Mouse (Mus musculus) limb, embryonic 12.5 days (tissue): ENCODE measurements at regions not wholly inside any gene's neighbourhood (a gene's known extent, or its start where the extent isn't known, plus 50 kb on each side); places are given as distances from the start of the nearest gene placed in this dataset.
A peak's percentile ranks its signal among the peaks of the same experiment; 100 is the strongest.

Source experiments
- ATAC-seq: fragments of 200-750 bp; cut with Nextera tagmentation; 2 replicates; pipeline ENCODE4 v1.8.0; 2017; ENCODE audit warnings: low read depth, moderate TSS enrichment; ENCODE audit not compliant: insufficient number of reproducible peaks, insufficient read depth, low FRiP score, low TSS enrichment
- H3K27ac ChIP-seq: fragments of 300-500 bp; sonication (generic); 2 replicates; pipeline ENCODE4 v1.5.1; 2016; ENCODE audit warnings: mild to moderate bottlenecking, moderate library complexity
- H3K27me3 ChIP-seq: fragments of 300-500 bp; sonication (generic); 2 replicates; pipeline ENCODE4 v1.6.1; 2016; ENCODE audit warnings: mild to moderate bottlenecking, moderate library complexity
- H3K36me3 ChIP-seq: fragments of 300-500 bp; sonication (generic); 2 replicates; pipeline ENCODE4 v1.6.1; 2016; ENCODE audit warnings: mild to moderate bottlenecking, moderate library complexity
- H3K4me1 ChIP-seq: fragments of 300-500 bp; sonication (generic); replicated peaks from 2 replicates; pipeline ENCODE4 v1.6.1; 2016
- H3K4me2 ChIP-seq: fragments of 300-500 bp; sonication (generic); 2 replicates; pipeline ENCODE4 v1.6.1; 2016; ENCODE audit warnings: mild to moderate bottlenecking, moderate library complexity
- H3K4me3 ChIP-seq: fragments of 300-500 bp; sonication (generic); replicated peaks from 2 replicates; pipeline ENCODE4 v1.5.1; 2016; ENCODE audit warnings: mild to moderate bottlenecking
- H3K9ac ChIP-seq: fragments of 300-500 bp; sonication (generic); replicated peaks from 2 replicates; pipeline ENCODE4 v1.6.1; 2016; ENCODE audit warnings: mild to moderate bottlenecking, moderate library complexity
- H3K9me3 ChIP-seq: fragments of 300-500 bp; sonication (generic); 2 replicates; pipeline ENCODE4 v1.6.1; 2016; ENCODE audit warnings: mild to moderate bottlenecking, moderate library complexity
- WGBS: fragments of 180-500 bp; shearing (Covaris S2); methylation state at CpG from one replicate; pipeline ENCODE4 v1.1.7; 2016; 5-methylcytosine and 5-hydroxymethylcytosine counted together

- H3K27ac ChIP-seq = no peak overlapping the region
- H3K9me3 ChIP-seq = no peaks in the 10 kb centered on the region
- 93% methylated on average over 3 of the region's 3 CpGs for WGBS
- no peak for ATAC-seq
- H3K4me3 ChIP-seq = no peak overlapping the region
- no peaks in the 10 kb centered on the region for H3K36me3 ChIP-seq
- peaks cover 24% of the 10 kb centered on the region for H3K4me1 ChIP-seq
- H3K27me3 ChIP-seq = peaks cover 12% of the 10 kb centered on the region; the same call in 1 of the 2 replicates
- H3K9ac ChIP-seq = no peak overlapping the region
- H3K4me2 ChIP-seq = no peak overlapping the region
Measured at GRCm38 (mm10) chr9:61632602-61633001, 260.4 kb downstream of the Tle3 start.

DNA sequence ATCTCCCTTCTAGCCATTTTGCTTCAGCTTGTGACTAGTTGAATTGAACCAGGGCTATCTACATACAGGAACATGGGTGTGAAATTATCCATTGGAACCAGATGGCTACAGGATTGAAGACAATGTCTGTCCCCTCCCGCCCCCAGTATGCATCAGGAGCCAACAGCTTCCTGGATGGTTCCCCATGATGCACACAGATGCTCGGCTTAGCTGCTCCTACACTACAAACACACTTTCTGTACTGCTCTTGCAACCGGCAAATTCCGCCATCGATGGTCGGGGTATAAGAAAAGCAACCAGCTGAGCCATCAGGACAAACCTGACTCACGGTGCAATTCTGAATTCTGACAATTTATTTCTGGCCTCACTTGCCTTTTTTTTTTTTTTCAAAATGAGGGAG lies 258.9 kb downstream of the Tle3 start:
- H3K4me2 ChIP-seq = no peak overlapping the region
- WGBS = 89% methylated on average over 7 of the region's 7 CpGs
- no peak for ATAC-seq
- no peak overlapping the region for H3K4me3 ChIP-seq
- peaks cover 30% of the 10 kb centered on the region for H3K4me1 ChIP-seq
- no peaks in the 10 kb centered on the region for H3K36me3 ChIP-seq
- H3K27me3 ChIP-seq = peaks cover 12% of the 10 kb centered on the region; the same call in 1 of the 2 replicates
- no peaks in the 10 kb centered on the region for H3K9me3 ChIP-seq
- H3K9ac ChIP-seq = no peak overlapping the region
- no peak overlapping the region for H3K27ac ChIP-seq

DNA sequence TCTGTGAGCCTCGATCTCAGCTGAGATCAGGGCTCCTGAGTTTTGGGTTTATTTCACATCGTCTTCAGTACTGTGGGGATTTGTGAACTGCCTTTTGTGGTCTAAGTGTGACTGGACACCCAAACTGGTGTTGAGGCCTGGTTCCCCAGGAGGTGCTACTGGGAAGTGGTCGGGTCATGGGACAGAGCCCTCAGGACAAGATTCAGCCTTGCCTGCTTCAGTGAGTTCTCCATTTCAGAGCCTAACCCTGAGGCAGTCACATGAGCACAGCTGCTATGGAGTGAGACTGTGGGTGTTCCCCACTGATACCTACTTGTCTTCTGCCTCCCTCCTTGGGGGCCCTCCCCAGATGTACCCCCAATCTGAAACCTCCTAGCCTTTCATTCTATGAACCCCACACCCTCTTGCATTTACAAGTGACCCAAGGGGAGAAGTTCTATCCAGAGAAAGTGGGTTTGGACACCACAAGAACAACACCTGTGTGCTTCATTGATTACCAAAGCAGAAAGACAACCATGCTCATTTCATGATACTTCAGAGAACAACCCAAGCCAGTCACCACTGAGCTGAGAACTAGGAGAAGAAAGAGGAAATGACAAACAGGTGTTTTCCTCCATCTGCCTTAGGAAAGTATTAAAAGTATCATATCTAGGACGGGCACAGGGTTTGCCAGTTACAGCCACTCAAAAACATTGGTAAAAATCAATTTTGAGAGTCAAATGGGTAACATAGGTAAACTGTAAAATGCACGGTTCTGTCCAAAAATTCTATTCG lies 255.8 kb downstream of the Tle3 start:
- Histone ChIP-seq H3K4me2 (no peak overlapping the region), H3K27ac (no peak overlapping the region), H3K9me3 (no peaks in the 10 kb centered on the region), H3K36me3 (no peaks in the 10 kb centered on the region), H3K9ac (no peak overlapping the region), H3K27me3 (peaks cover 9% of the 10 kb centered on the region; the same call in 1 of the 2 replicates), H3K4me1 (peaks cover 35% of the 10 kb centered on the region), H3K4me3 (no peak overlapping the region)
- ATAC-seq = no peak
- WGBS = 76% methylated on average over 6 of the region's 6 CpGs

DNA sequence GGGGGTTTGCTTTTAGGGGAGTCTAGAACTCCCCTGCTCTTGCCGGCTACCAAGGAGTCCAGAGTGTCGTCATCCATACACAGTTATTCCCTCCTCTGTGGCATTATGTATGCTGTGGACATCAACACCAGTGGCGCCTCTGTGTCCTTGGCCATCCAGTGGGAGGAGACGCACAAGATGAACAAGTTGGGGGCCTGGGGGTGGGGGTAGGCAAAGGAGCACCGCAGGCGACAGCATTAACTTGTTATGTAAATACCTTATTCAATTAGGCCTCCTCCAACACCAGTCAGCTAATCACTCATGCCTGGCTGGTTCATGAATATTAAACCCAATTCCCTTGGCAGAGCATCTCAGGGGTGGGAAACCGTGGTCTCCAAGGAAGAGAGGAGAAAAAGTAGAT lies 250.8 kb downstream of the Tle3 start:
- H3K9me3 ChIP-seq = no peaks in the 10 kb centered on the region
- no peak for ATAC-seq
- no peak overlapping the region for H3K4me2 ChIP-seq
- peaks cover 68% of the 10 kb centered on the region for H3K4me1 ChIP-seq
- no peaks in the 10 kb centered on the region for H3K36me3 ChIP-seq
- no peak overlapping the region for H3K27ac ChIP-seq
- 41% methylated on average over 7 of the region's 7 CpGs for WGBS
- H3K9ac ChIP-seq = no peak overlapping the region
- H3K27me3 ChIP-seq = no peaks in the 10 kb centered on the region
- no peak overlapping the region for H3K4me3 ChIP-seq

DNA sequence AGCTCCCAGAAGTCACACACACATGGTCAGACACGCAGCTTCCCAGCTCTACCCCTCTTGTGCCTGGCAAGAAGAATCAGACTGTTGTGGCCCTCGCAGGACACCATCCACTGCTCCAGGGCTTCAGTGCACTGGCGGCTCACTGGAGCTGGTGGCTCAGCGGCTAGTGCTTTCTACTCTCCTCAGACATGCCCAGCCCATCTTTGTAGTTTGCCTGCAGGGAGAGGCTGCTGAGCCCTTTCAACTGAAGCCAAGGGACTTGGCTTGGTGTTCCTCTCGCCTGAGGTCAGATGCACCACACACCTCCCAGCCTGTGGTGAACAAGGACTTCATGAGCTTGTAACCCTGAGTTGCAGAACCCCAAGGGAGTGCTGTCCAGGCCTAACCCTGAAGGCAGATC lies 249.8 kb downstream of the Tle3 start:
- Histone ChIP-seq H3K4me2 (no peak overlapping the region), H3K4me3 (no peak overlapping the region), H3K27ac (no peak overlapping the region), H3K4me1 (peaks cover 69% of the 10 kb centered on the region), H3K9ac (no peak overlapping the region), H3K36me3 (no peaks in the 10 kb centered on the region), H3K27me3 (no peaks in the 10 kb centered on the region), H3K9me3 (no peaks in the 10 kb centered on the region)
- WGBS = 76% methylated on average over 5 of the region's 5 CpGs
- ATAC-seq = no peak

GRCm38 (mm10) chr9:61620786-61621185 lies 248.6 kb downstream of the Tle3 start:
- WGBS = 68% methylated on average over 2 of the region's 2 CpGs
- H3K4me1 ChIP-seq = peaks cover 68% of the 10 kb centered on the region

GRCm38 (mm10) chr9:61620105-61620504 lies 247.9 kb downstream of the Tle3 start:
- ATAC-seq = no peak
- no peaks in the 10 kb centered on the region for H3K27me3 ChIP-seq
- H3K4me2 ChIP-seq = no peak overlapping the region
- peak overlapping the region; percentile 90; the same call in 1 of the 2 replicates for H3K27ac ChIP-seq
- H3K4me3 ChIP-seq = no peak overlapping the region
- WGBS = 56% methylated on average over 4 of the region's 4 CpGs
- no peaks in the 10 kb centered on the region for H3K9me3 ChIP-seq
- H3K9ac ChIP-seq = no peak overlapping the region
- no peaks in the 10 kb centered on the region for H3K36me3 ChIP-seq
- H3K4me1 ChIP-seq = peaks cover 73% of the 10 kb centered on the region

More at GRCm38 (mm10) chr9:61620786-61621185, 248.6 kb downstream of the Tle3 start:
- no peak overlapping the region for H3K4me2 ChIP-seq
- no peaks in the 10 kb centered on the region for H3K9me3 ChIP-seq
- H3K36me3 ChIP-seq = no peaks in the 10 kb centered on the region
- H3K27ac ChIP-seq = 0 out of 2 replicates have a peak overlapping the region, but pooled peaks have one; percentile 25
- H3K4me3 ChIP-seq = no peak overlapping the region
- H3K9ac ChIP-seq = no peak overlapping the region
- ATAC-seq = no peak
- H3K27me3 ChIP-seq = no peaks in the 10 kb centered on the region

DNA sequence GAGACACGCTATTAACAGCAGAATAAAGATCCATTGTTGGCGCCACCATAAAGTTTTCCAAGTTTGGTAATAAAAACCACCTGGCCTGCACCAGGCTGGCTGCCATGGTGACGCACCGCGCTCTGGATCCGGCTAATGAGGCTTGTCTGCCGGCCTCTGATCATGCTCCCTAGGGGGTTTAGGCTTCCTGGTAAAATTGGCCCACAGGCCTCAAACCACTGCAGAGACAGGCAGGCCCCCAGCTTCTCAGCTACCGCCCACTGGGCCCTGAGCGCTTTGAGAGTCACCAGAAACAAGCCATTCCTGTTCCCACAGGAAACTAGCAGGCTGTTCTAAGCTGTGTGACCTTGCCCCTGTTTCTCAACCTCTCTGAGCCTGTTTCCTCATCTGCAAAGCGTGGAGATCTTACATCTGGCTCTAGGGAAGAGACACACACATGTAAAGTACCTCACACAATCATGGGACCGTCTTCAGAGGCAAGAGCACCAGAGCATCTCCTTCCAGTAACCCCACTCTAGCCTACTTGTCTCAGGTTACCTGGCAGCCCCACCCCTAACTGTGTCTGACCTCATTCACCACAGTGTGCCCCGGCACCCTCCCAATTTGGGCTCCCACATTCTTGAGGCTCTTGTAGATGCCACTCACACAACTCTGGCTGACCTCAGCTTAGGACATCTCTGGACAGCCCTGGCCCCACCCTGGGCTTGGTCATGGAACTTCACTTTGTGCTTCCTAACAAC lies 246.5 kb downstream of the Tle3 start:
- no peaks in the 10 kb centered on the region for H3K36me3 ChIP-seq
- peak; percentile 84 for ATAC-seq
- H3K27ac ChIP-seq = peak overlapping the region; percentile 90
- H3K4me1 ChIP-seq = peaks cover 66% of the 10 kb centered on the region
- H3K27me3 ChIP-seq = no peaks in the 10 kb centered on the region
- no peak overlapping the region for H3K4me3 ChIP-seq
- WGBS = 15% methylated on average over 12 of the region's 12 CpGs
- H3K4me2 ChIP-seq = no peak overlapping the region
- no peaks in the 10 kb centered on the region for H3K9me3 ChIP-seq
- no peak overlapping the region for H3K9ac ChIP-seq

DNA sequence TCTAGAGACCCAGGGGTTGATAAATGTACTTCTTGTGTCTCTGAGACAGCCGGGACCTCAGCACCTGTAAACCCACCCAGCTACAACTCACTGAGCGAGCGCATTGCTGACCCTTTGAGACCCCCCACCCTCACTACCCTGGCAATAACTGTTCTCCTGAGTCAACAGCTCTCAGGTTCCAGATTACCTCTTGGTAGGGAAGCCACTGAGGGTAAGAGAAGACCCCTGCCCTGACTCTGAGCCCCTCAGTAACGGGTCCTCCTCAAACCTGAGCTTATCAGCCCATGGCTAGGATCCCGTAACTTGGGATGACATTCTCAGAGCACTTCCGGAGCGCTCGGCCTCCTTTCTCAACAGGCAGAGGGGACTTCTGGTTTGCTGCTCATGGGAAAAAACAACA lies 245.8 kb downstream of the Tle3 start:
- no peak overlapping the region for H3K4me2 ChIP-seq
- no peak for ATAC-seq
- no peaks in the 10 kb centered on the region for H3K27me3 ChIP-seq
- H3K4me3 ChIP-seq = no peak overlapping the region
- peaks cover 5% of the 10 kb centered on the region; the same call in 1 of the 2 replicates for H3K9me3 ChIP-seq
- peaks cover 61% of the 10 kb centered on the region for H3K4me1 ChIP-seq
- no peaks in the 10 kb centered on the region for H3K36me3 ChIP-seq
- H3K27ac ChIP-seq = peak overlapping the region; percentile 90
- 18% methylated on average over 8 of the region's 8 CpGs for WGBS
- no peak overlapping the region for H3K9ac ChIP-seq

DNA sequence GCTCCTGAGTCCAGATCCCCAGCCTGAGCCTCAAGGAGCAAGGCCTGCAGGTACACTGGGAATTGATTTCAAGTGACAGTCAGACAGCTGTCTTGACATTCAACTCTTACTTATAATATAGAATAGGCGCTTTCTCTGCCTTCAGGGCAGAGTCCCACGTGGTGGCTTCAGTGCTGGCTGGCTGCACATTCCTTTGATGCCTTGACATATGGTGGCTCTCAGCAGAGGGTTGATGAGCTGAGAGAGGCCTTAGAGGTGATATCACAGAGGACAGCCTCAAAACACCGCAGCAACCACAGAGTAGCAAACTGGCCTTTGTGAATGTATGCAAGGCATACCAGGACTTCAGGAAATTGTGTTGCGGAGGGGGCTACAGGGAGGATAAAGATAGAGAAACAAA lies 243.4 kb downstream of the Tle3 start:
- ATAC-seq = no peak
- no peak overlapping the region for H3K4me3 ChIP-seq
- no peak overlapping the region for H3K4me2 ChIP-seq
- H3K9me3 ChIP-seq = peaks cover 5% of the 10 kb centered on the region; the same call in 1 of the 2 replicates
- H3K36me3 ChIP-seq = no peaks in the 10 kb centered on the region
- peaks cover 44% of the 10 kb centered on the region for H3K4me1 ChIP-seq
- no peak overlapping the region for H3K9ac ChIP-seq
- H3K27ac ChIP-seq = no peak overlapping the region
- 44% methylated on average over 4 of the region's 4 CpGs for WGBS
- H3K27me3 ChIP-seq = no peaks in the 10 kb centered on the region

DNA sequence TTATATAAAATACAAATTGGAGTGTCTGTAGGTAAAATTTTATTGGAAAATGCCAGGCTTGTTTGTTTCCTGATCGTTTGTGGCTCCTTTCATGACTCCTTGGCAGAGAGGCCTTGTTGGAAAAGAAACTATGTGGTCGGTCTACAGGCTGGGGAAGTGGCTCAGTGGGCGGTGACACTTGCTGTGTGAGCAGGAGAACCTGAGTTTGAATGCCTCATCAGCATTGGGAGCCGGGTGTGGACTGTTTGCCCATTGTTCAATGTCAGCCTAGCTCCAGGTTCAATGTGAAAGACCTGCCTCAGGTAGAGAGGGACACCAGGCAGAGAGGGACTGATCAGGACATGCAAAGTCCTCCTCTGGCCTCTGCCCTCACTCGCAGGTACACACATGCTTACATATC lies 235.4 kb downstream of the Tle3 start:
- H3K4me1 ChIP-seq = peaks cover 41% of the 10 kb centered on the region
- whole genome bisulfite sequencing = 73% methylated on average over 5 of the region's 5 CpGs
- no peak overlapping the region for H3K4me2 ChIP-seq
- no peaks in the 10 kb centered on the region for H3K36me3 ChIP-seq
- no peak overlapping the region for H3K9ac ChIP-seq
- no peaks in the 10 kb centered on the region for H3K9me3 ChIP-seq
- ATAC-seq = no peak
- H3K27ac ChIP-seq = no peak overlapping the region
- H3K4me3 ChIP-seq = no peak overlapping the region
- no peaks in the 10 kb centered on the region for H3K27me3 ChIP-seq
